Mouse (Mus musculus) testis, postnatal 14 days (tissue): ENCODE measurements around the gene Lrrc7.
"Not testable (repeated sequence)": the region's sequence is repeated elsewhere in the genome, so short reads cannot be mapped to it uniquely, and the experiment has no call there.

Source experiments
- DNase-seq: peaks from one replicate; pipeline ENCODE4 v3.0.0; 2021; ENCODE audit warnings: low spot score

Lrrc7 gene

GRCm38 (mm10) chr3:158165004-158165403 lies 397.0 kb downstream of the Lrrc7 start:
- DNase-seq: no peak

- no peak for DNase-seq
Observed at GRCm38 (mm10) chr3:158164452-158164851, 397.6 kb downstream of the Lrrc7 start.

GRCm38 (mm10) chr3:158163127-158163526 lies 398.9 kb downstream of the Lrrc7 start:
- DNase-seq: no peak

- DNase-seq: no peak
Observed at GRCm38 (mm10) chr3:158161924-158162490, 400.0 kb downstream of the Lrrc7 start.

- no peak for DNase-seq
Observed at GRCm38 (mm10) chr3:158155515-158156286, 406.3 kb downstream of the Lrrc7 start.

- DNase-seq: no peak
Observed at GRCm38 (mm10) chr3:158154134-158154533, 407.9 kb downstream of the Lrrc7 start.

GRCm38 (mm10) chr3:158148998-158149397 lies 413.0 kb downstream of the Lrrc7 start:
- DNase-seq: no peak

- no peak for DNase-seq
Observed at GRCm38 (mm10) chr3:158140629-158141028, 421.4 kb downstream of the Lrrc7 start.

- no peak for DNase-seq
Observed at GRCm38 (mm10) chr3:158137796-158138195, 424.2 kb downstream of the Lrrc7 start.

- DNase-seq: no peak
Observed at GRCm38 (mm10) chr3:158131672-158132071, 430.3 kb downstream of the Lrrc7 start.

GRCm38 (mm10) chr3:158131233-158131632 lies 430.8 kb downstream of the Lrrc7 start:
- DNase-seq: no peak

- DNase-seq: no peak
Observed at GRCm38 (mm10) chr3:158122899-158123298, 439.1 kb downstream of the Lrrc7 start.

GRCm38 (mm10) chr3:158105260-158105659 lies 456.8 kb downstream of the Lrrc7 start:
- DNase-seq: no peak

GRCm38 (mm10) chr3:158103467-158103866 lies 458.6 kb downstream of the Lrrc7 start:
- no peak for DNase-seq

- DNase-seq: not testable (repeated sequence)
Observed at GRCm38 (mm10) chr3:158102530-158102929, 459.5 kb downstream of the Lrrc7 start.

- DNase-seq: not testable (repeated sequence)
Observed at GRCm38 (mm10) chr3:158102043-158102442, 460.0 kb downstream of the Lrrc7 start.

GRCm38 (mm10) chr3:158093919-158094318 lies 468.1 kb downstream of the Lrrc7 start:
- no peak for DNase-seq

GRCm38 (mm10) chr3:158091601-158092000 lies 470.4 kb downstream of the Lrrc7 start:
- no peak for DNase-seq

GRCm38 (mm10) chr3:158077828-158078227 lies 484.2 kb downstream of the Lrrc7 start:
- no peak for DNase-seq

GRCm38 (mm10) chr3:158077380-158077772 lies 484.6 kb downstream of the Lrrc7 start:
- no peak for DNase-seq

GRCm38 (mm10) chr3:158076685-158077379 lies 485.2 kb downstream of the Lrrc7 start:
- DNase-seq: no peak

GRCm38 (mm10) chr3:158075004-158075403 lies 487.0 kb downstream of the Lrrc7 start:
- DNase-seq: no peak

GRCm38 (mm10) chr3:158068613-158069263 lies 493.3 kb downstream of the Lrrc7 start:
- DNase-seq: no peak
